Mouse (Mus musculus) liver, postnatal 0 days (tissue): Measurements from ENCODE around the gene Sema3c.

Experiments used
- CTCF ChIP-seq: sonication (generic); IDR thresholded peaks from 2 replicates; pipeline ENCODE4 v1.5.1; 2016; ENCODE audit warnings: antibody characterized with exemption, low read depth
- EP300 ChIP-seq: IDR thresholded peaks from 2 replicates; pipeline ENCODE4 v1.6.1; 2016; ENCODE audit warnings: antibody characterized with exemption, low read depth, mild to moderate bottlenecking

DNA sequence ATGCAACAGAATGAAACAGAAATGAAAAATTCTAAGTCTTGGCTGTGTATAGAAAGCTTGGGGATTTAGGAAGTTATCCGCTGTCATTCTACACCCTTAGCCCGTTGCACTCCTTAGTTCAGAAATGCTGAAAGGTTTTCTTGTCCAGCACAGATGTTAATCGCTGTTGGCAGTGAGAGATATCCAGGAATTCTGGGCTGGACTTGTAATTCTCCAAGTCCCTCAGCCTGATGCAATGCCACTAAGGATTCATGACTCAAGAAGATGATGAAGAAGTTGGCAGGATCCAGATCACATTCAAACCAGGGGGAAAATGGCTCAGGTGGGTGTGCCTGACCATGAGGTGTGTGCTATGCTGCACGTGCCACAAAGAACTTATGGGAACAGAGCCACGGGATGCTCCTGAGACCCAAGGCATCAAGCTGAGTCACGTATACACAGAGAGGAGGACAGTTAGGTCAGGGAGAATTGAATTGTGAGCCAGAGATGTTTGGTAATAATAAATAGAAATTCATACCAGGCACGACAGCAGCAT, 179.5 kb downstream of the Sema3c start:
- TF ChIP-seq CTCF, result no peak
- TF ChIP-seq EP300, result no peak
